Mouse (Mus musculus) cerebellum, postnatal 25 days (tissue): ENCODE measurements at regions not wholly inside any gene's neighbourhood (a gene's known extent, or its start where the extent isn't known, plus 50 kb on each side); places are given as distances from the start of the nearest gene placed in this dataset.

Experiments used
- DNase-seq, 2 experiments: peaks; one replicate each; pipeline ENCODE4 v3.0.0; 2021; ENCODE audit warnings: mixed read lengths in 2 of 2

DNA sequence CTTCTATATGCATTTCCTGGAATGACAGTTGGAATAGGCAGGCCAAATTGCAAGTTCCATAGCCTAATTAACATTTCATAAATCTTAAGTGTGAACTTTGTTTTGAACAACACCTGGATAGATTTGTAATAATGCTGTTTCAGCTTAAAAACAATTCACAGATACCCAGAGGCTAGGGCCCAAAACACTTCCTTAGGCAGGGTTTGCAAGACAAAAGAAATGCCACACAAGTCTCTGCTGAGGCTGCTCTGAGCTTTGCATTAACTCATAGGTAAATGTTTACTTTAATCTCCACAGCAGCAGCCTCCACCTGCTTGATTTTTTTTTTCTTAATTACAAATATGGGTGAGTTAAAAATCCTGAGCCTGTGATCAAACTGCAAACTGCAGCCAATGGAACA is 118.4 kb downstream of the Gnat3 start:
- no peak for DNase-seq

DNA sequence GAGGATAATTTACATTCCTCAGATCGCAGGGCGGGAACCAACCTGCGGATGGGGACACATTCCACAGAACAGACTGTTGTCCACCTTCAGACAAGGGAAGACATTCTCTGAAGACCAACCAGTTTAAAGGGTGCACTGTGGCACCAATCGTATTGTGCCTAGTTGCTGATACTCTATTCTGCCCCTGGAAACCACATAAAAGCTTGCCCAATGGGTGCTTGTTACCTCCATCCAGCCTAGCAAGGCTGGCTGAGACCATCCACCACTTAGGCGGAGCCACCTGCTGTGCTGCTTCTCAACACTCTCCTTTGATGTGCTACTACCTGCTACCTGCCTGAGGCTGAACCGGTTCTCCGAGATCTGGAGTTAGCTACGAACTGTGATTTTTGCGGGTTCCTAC is 119.9 kb downstream of the Gnat3 start:
- DNase-seq = no peak

DNA sequence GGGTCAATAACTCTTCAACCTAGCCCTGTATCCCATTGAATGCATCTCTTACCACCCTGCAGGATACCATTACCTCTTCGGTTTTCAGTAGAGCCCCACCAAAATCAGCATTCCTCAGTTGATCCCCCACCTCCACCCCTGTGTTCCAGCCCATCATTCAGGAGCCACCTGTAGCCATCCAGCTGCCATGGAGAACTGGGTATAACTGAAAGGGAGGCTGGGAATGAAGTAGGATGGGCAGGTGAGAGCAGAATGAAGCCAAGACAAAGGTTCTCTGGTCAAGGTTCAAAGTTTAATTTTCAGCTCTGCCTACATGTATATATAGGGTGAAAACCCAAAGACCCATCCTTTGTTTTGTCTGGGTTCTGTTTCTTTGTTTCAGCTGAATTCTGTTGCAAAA is 121.4 kb downstream of the Gnat3 start:
- DNase-seq = no peak

DNA sequence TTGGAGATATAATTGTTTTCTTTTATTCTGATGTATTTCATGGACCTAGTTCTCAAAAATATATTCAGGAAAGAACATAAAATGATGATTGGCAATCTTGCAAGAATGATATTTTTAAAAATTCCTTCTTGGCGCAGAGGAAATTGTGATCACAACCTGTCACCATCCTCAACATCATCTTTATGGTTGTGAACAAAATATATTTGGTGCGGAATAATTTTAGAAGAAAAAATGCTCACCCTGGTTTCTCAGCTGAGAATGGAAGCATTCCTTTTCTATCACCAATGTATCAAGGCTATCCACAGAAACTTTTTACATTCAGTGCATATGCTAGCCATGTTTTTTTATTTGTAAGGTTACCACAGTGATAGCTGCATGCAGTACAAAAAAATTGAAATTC is 123.1 kb downstream of the Gnat3 start:
- no peak for DNase-seq

DNA sequence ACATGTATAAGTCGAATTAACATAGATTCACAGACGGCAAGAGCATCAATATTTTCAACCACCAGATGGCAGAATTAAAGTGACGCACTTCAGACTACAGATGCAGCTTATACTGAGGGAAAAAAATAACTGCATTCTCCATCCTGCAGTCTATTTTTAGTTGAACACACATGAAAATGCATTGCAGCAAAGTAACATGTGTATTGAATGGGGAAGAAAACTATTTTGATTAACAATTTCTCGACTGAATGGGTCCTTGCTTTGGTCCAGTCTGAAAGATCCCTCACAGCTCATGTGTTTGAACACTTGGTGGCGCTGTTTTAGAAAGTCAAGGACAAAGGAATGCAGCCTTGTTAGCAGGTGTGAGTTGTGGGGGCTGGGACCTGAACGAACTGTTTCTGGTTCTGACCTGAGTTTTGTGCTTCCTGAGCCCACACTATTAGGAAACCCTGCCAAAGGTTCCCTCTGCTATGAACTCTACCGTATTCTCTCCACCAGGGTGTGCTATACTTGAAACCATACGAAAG is 125.6 kb downstream of the Gnat3 start:
- DNase-seq = peak; percentile 52 to 70

DNA sequence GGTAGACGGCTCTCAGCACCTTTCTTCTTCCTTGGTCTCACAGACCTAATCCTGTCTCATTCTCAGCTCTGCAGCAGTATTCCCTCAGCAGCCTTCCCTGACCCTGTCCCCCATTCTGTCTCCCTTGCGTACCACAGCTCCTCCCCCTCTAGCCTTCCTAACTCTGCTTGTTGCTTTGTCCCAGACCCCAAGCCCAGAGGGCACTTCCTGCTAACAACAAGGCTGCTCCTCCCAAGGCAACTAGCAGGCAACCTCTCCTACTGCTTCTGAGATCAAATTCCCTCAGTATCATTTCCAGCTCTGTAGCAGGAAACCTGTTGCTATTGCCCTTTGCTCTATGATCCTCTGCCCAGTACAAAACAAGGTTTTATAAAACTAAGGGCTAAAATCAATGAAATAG is 127.6 kb downstream of the Gnat3 start:
- no peak for DNase-seq

DNA sequence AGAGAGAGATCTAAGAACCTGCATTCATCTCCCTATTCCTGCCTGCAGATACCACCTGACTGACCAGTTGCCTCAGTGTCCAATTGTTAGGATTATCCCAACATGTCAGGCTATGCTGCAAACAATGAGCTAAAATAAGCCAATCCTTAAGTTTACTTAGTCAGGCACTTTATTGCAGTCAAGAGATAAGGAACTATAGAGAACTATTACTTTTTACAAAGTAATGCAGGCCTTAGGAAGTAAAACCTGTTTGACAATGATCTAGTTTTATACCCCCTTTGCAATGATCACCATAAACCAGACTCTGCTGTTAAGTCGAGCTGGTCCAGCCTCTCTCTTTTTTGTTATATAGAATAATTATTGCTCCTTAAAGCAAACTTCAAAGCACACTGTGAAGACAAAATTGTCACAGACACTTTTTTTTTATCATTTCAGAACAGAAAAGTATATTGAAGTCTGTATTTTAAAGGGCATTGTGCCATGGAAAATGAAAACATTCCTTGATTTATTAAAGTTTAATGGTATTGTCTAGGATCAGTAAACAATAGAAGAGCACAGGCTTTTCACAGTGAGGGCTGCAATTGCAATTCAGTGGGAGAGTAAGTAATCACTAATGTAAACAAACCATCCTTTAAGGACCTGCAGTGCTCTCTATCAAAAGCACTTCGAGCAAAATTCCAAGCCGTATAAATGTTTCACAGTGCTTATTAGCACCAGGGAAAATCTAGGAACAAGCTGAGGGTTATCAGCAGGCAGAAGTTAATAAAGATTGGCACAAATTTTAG is 152.7 kb downstream of the Gnat3 start:
- DNase-seq = no peak

DNA sequence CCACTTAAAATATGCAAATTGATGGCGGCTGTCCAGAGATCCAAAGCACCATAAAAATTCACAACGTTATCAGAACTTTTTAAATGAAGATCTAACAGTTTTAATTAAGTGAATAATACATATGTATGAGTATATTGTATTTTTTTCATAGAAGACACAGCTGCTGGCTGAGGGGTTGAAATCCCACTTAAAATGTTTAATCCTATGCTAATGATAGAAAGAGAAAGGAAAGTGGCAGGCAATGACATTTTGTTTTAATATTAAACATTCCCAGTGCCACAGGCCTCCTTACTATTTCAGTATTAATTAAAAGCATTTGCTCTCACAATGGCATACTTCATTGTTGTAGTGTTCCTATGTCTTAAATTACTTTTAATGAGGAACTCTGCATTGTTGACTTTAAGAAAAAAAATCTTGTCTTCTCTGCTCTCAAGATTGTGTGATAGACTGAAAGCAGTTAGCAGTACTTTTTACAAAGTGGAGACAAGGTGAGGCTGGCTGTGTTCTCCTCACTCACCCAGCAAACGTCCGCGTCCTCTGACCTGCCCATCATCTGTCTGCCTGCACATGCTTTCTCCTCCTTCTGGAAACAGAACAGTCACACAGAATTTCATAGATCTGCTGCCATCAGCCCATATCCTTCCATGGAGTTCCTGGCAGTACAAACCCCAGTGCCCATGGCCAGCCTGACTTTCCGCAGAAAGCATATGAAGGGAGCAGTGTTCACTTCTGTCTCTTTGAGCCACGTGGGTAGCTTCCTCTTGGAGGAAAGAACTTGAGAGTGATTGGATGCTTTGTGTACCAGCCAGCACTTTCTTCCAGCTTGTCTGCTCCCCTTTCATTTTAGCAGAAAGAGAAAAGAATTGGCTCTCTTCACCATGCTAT is 173.7 kb downstream of the Gnat3 start:
- no peak for DNase-seq

DNA sequence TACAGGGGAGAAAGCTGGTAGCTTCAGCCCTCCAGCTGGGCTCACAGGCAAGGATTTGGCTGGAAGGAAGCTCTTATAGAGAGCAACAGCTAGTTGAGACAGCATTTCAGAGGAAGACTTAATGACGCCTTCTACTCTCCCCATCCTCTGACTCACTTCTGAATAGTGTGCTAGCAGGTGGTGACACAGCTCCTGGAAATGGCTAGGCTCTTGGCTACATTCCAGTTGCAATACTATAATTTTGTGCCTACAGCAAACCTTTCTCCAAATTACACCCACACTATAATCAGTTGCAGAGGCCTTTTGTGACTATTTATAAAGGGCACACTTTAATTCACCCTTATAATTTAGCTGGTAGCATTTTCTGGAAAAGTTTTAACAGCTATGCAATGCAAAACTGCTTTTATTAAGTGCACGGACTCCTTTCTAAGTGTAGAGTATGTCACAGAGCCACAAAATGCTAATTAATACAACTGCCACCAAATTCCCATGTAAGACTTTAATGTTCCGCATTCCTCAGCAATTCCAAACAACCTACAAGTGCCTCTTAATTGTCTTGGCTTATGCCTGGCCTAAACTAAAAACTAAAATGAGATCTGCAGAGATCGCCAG is 175.2 kb downstream of the Gnat3 start:
- DNase-seq = no peak

DNA sequence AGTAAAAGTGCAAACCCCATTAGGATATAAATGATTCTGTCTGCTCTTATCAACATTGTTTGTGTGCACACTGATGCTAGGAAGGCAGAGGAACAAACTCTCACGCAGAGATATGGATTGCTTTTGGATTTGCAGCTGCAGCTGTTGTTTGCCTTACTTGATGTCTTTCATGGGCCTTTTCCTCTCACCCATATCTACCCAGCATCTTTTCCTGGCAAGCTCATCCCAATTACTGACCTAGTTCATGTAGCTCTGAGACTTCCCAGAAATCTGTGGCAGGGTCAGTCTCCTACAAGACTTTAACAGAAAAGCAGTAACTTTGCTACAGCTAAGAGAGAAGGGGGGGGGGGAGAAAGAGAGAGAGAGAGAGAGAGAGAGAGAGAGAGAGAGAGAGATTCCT is 189.9 kb downstream of the Gnat3 start:
- no peak for DNase-seq

DNA sequence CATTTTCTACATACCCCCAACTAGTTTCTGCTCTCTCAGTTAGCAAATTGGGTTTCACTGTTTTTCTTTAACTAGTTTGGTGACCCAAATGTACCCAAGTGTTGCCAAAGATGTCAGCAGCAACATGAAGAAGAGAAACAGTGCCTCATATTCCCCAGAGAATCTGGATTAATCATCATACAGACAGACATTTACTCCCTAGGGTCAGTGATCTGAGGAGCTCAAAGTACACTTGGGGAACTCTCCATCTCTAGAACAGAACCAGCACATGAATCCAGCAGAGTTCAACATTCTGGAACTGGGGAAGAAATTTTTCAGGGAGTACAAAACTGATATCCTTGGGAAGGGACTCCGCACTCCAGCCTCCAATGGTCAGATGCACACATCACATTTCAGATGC is 191.4 kb downstream of the Gnat3 start:
- no peak for DNase-seq

DNA sequence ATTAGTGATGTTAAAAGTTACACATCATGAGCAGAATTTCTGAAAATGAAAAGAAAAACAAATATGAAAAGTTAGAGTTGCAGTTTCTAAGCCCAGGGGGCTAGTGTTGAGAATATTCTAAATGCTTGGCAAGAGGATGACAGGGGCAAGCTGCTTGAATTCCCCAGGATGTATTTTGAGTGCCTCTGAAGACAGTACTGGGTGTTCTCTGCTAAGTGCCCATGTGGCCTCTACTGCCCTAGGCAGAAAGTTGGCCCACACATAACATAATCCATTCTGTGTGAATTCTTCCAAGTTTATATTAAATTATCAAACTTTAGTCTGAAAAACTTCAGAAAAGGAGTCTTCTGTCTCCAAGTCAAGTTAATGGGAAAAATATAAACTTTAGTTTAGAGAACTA is 196.6 kb downstream of the Gnai1 start:
- DNase-seq = no peak

DNA sequence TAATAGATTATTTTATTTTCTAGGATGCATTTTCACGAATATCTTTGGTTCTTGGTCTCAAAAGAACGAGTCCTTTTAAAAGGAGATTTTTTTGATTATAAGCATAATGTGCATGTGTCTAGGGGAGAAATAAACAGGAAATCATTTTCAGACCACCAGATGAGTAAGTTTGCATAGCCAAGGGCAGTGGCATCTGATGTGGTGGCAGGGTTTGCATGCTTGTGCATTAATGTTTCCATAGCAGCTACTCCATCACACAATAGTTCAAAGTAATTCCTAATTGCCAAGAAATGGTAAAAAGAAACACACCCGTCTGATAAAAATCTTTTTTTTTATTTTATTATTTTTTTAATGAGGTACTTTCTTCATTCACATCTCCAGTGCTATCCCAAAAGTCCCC is 182.3 kb downstream of the Gnai1 start:
- no peak for DNase-seq

DNA sequence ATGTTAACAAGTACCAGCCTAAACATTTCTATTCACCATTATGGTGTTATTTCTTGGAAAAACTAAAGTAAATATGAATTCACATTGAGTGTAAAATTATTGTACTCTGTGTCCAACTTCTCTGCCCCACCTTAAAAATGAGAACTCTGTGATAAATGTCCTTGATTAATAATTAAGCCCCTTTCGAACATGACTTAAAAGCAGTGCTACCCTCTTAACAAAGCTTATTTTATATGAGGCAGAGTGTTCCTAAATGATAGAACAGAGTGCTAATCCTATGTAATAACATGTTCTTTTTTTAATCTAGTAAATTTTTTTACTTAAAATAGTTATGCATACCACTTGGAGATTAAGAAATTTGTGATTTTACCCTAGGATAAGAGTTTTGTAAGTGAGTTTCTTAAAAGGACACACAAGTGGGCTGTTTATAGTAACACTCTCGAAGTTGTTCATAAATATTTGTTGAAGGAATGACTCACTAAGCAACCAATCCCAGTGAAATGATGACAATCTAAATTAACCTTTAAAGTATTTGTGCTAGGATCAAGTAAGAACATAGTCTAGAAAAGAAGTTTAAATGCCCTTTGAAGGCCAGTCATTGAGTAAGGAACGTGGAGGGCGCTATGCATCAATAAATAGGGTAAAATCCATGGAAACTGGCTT is 148.6 kb downstream of the Gnai1 start:
- no peak for DNase-seq
